Comparison of ENCODE assay signal across 22 mouse cellular contexts in genomic region chr9:13806854-13807253, GRCm38 (mm10). TPM values are rescaled to one million over a fixed set of nuclear protein-coding genes. Genes with fewer than 3 reads are reported as not detected.
DNase-seq lines count a peak whose midpoint lies in the region; ATAC-seq and TF ChIP-seq lines count a peak whose summit lies in the region.
"Had no signal": no experiment of that assay in that cellular context is flagged by ENCODE, and none has a peak within 500 bp of the region (broad histone marks: within the 10 kb centered on the region; RNA-seq: fewer than 3 reads in every experiment).

No protein-coding gene starts in this region.

- no peaks in the 10 kb centered on the region for H3K4me1 ChIP-seq in lung, postnatal 0 days (ENCODE audit: insufficient read depth, low read depth, low read length)
- no peaks in the 10 kb centered on the region for H3K4me1 ChIP-seq in MEL (ENCODE audit: control insufficient read depth in 1 of 2, insufficient read depth in 2 of 2, low read length in 2 of 2)
- H3K4me1 ChIP-seq: embryonic facial prominence, embryonic 10.5 days; embryonic facial prominence, embryonic 12.5 days; forebrain, embryonic 13.5 days; forebrain, embryonic 15.5 days had no signal

- H3K27me3 ChIP-seq in lung, postnatal 0 days (replicated peaks; ENCODE audit: insufficient read depth, low read length), result no peaks in the 10 kb centered on the region
- H3K27me3 ChIP-seq in MEL (ENCODE audit: control insufficient read depth in 1 of 2, insufficient read depth in 2 of 2, low read length in 2 of 2), result no peaks in the 10 kb centered on the region
- H3K27me3 ChIP-seq: CH12.LX; embryonic facial prominence, embryonic 12.5 days; forebrain, embryonic 13.5 days; forebrain, embryonic 15.5 days had no signal

- TF ChIP-seq POLR2A in MEL (IDR thresholded peaks at IDR 0.05; ENCODE audit: control insufficient read depth in 1 of 2, insufficient read depth in 1 of 2, low read depth in 1 of 2, low read length in 2 of 2, poor library complexity in 1 of 2), result no peak

- peak; percentile 91 for ATAC-seq in lung, postnatal 0 days
- ATAC-seq: CD4-positive, CD25-positive, alpha-beta regulatory T cell, adult 4 months; forebrain, embryonic 13.5 days; forebrain, embryonic 15.5 days; forebrain, postnatal 0 days had no signal

- H3K9me3 ChIP-seq in lung, postnatal 0 days (ENCODE audit: low read length), result no peaks in the 10 kb centered on the region
- H3K9me3 ChIP-seq in MEL (replicated peaks; ENCODE audit: insufficient read depth, low read length), result no peaks in the 10 kb centered on the region
- H3K9me3 ChIP-seq: embryonic facial prominence, embryonic 10.5 days; embryonic facial prominence, embryonic 12.5 days; forebrain, embryonic 13.5 days; forebrain, embryonic 15.5 days; G1E had no signal

- H3K9ac ChIP-seq in lung, postnatal 0 days (replicated peaks; ENCODE audit: low read depth), result no peak overlapping the region
- no peak overlapping the region for H3K9ac ChIP-seq in MEL (ENCODE audit: control insufficient read depth, low read depth, low read length, poor library complexity, severe bottlenecking)
- H3K9ac ChIP-seq: embryonic facial prominence, embryonic 12.5 days; forebrain, embryonic 13.5 days; forebrain, embryonic 15.5 days; forebrain, postnatal 0 days had no signal

- DNase-seq in lung, postnatal 0 days (ENCODE audit: low spot score), result peak; percentile 62
- DNase-seq in lung, postnatal 10 days, result no peak
- DNase-seq in lung, postnatal 36 days, result peak; percentile 16
- DNase-seq in lung, postnatal 4 days, result no peak
- peak; percentile 21 for DNase-seq in MEL (ENCODE audit: low read depth, low spot score)
- DNase-seq: adrenal gland, adult 2 months; adrenal gland, postnatal 10 days; adrenal gland, postnatal 25 days; B cell, adult 2 months; cerebellum, adult 11 months; cerebellum, adult 2 months; cerebellum, adult 9-10 months; cerebellum, postnatal 10 days; cerebellum, postnatal 25 days; forebrain, postnatal 0 days had no signal

- no peak for TF ChIP-seq RAD21 in MEL (IDR thresholded peaks at IDR 0.05; ENCODE audit: low read depth, low read length)

- no peaks in the 10 kb centered on the region for H3K79me2 ChIP-seq in MEL (ENCODE audit: control insufficient read depth, insufficient read depth, low read length, poor library complexity)

- no peak overlapping the region for H3K4me3 ChIP-seq in lung, postnatal 0 days (ENCODE audit: low read depth, low read length)
- H3K4me3 ChIP-seq in MEL (ENCODE audit: control insufficient read depth in 1 of 2, insufficient read depth in 1 of 2, low read depth in 2 of 2, low read length in 2 of 2), result no peak overlapping the region
- H3K4me3 ChIP-seq: embryonic facial prominence, embryonic 10.5 days; embryonic facial prominence, embryonic 12.5 days; forebrain, embryonic 13.5 days; forebrain, embryonic 15.5 days had no signal

- WGBS in lung, postnatal 0 days, result 74% methylated on average over 7 of the region's 7 CpGs

- no peak for TF ChIP-seq CTCF in lung, postnatal 0 days (IDR thresholded peaks at IDR 0.05)
- no peak for TF ChIP-seq CTCF in MEL (IDR thresholded peaks at IDR 0.05 in 2 of 3, conservative IDR thresholded peaks at IDR 0.05 in 1 of 3; ENCODE audit: control insufficient read depth in 1 of 3, insufficient read depth in 1 of 3, low read depth in 2 of 3, low read length in 3 of 3, poor library complexity in 1 of 3, severe bottlenecking in 1 of 3)

- H3K27ac ChIP-seq in lung, postnatal 0 days (ENCODE audit: low read length), result no peak overlapping the region
- no peak overlapping the region for H3K27ac ChIP-seq in MEL (ENCODE audit: control insufficient read depth, low read depth, low read length)
- H3K27ac ChIP-seq: embryonic facial prominence, embryonic 10.5 days; embryonic facial prominence, embryonic 12.5 days; forebrain, embryonic 13.5 days; forebrain, embryonic 15.5 days had no signal

- peak; percentile 84 for TF ChIP-seq EP300 in lung, postnatal 0 days (IDR thresholded peaks at IDR 0.05)
- no peak for TF ChIP-seq EP300 in MEL (IDR thresholded peaks at IDR 0.05; ENCODE audit: low read depth in 1 of 2, low read length in 2 of 2)

- H3K36me3 ChIP-seq in lung, postnatal 0 days (ENCODE audit: insufficient read depth, low read length), result peaks cover 20% of the 10 kb centered on the region
- peaks cover 5 to 69% of the 10 kb centered on the region in 2 experiments for H3K36me3 ChIP-seq in MEL (ENCODE audit: control insufficient read depth in 1 of 2, insufficient read depth in 2 of 2, low read length in 2 of 2)

- no peak overlapping the region for H3K4me2 ChIP-seq in lung, postnatal 0 days (replicated peaks; ENCODE audit: low read depth, low read length)
- H3K4me2 ChIP-seq: embryonic facial prominence, embryonic 12.5 days; forebrain, embryonic 13.5 days; forebrain, embryonic 15.5 days had no signal

TF ChIP-seq in MEL, 35 proteins besides CTCF, POLR2A, EP300 and RAD21:
- TF ChIP-seq GABPA (IDR thresholded peaks at IDR 0.05; ENCODE audit: low read depth, low read length) (no peak), GATA1 (IDR thresholded peaks at IDR 0.05; ENCODE audit: low read depth, low read length) (no peak), ZKSCAN1 (IDR thresholded peaks at IDR 0.05; ENCODE audit: low read depth, low read length) (no peak), ZMIZ1 (IDR thresholded peaks at IDR 0.05; ENCODE audit: low read depth, low read length) (no peak), MAZ (IDR thresholded peaks at IDR 0.05; ENCODE audit: low read depth, low read length) (no peak), USF1 (IDR thresholded peaks at IDR 0.05; ENCODE audit: low read depth, low read length) (no peak), UBTF (IDR thresholded peaks at IDR 0.05; ENCODE audit: borderline replicate concordance, insufficient read depth, low read depth, low read length) (no peak), ETS1 (IDR thresholded peaks at IDR 0.05; ENCODE audit: low read depth, low read length) (no peak), MYC (IDR thresholded peaks at IDR 0.05; ENCODE audit: low read depth, low read length) (no peak), BHLHE40 (IDR thresholded peaks at IDR 0.05; ENCODE audit: borderline replicate concordance, low read depth, low read length) (no peak)

RNA-seq across cellular contexts. Expression of gene Cep57, which starts 20.1 kb away (rescaled TPM):
- 26.6 and 26.7 TPM in 2 replicates for polyA plus RNA-seq in lung, postnatal 0 days (2015; fragmentation: Nextera tagmentation; extraction: Ambion mirVana)
- total RNA-seq in MEL (2012; rRNA removed), result 89.3 and 98.7 TPM in 2 replicates
- 100 to 1,000 TPM; 119 to 142 TPM for polyA plus RNA-seq in MEL (2012; ENCODE audit: insufficient read depth in 1 of 2, insufficient read length in 2 of 2, low read depth in 1 of 2, low replicate concordance in 2 of 2, missing spikeins in 1 of 2)

RNA-seq across cellular contexts. Expression of gene Fam76b, which starts 20.7 kb away (rescaled TPM):
- polyA plus RNA-seq in lung, postnatal 0 days (2015; fragmentation: Nextera tagmentation; extraction: Ambion mirVana), result 17.0 and 17.7 TPM in 2 replicates
- total RNA-seq in MEL (2012; rRNA removed), result 27.9 and 32.3 TPM in 2 replicates
- 10 to 100 TPM; 39.2 to 43.8 TPM for polyA plus RNA-seq in MEL (2012; ENCODE audit: insufficient read depth in 1 of 2, insufficient read length in 2 of 2, low read depth in 1 of 2, low replicate concordance in 2 of 2, missing spikeins in 1 of 2)

RNA-seq across cellular contexts. Expression of gene Mtmr2, which starts 58.6 kb away (rescaled TPM):
- 58.1 and 62.6 TPM in 2 replicates for polyA plus RNA-seq in lung, postnatal 0 days (2015; fragmentation: Nextera tagmentation; extraction: Ambion mirVana)
- 75.2 and 80.5 TPM in 2 replicates for total RNA-seq in MEL (2012; rRNA removed)
- 10 to 100 TPM; 47.1 to 95.8 TPM for polyA plus RNA-seq in MEL (2012; ENCODE audit: insufficient read depth in 1 of 2, insufficient read length in 2 of 2, low read depth in 1 of 2, low replicate concordance in 2 of 2, missing spikeins in 1 of 2)

Comparison
In these comparisons a context has a peak if more than half of its experiments do, and no peak if none do; other contexts are left out.
1. DNase-seq: peak in lung, postnatal 0 days (single experiment), lung, postnatal 36 days (single experiment) and MEL (single experiment); none in lung, postnatal 10 days (single experiment) and lung, postnatal 4 days (0 of 2).